Mouse (Mus musculus) macrophage (primary cell): ENCODE results near the gene Slc30a7. TPM values are rescaled to one million over a fixed set of nuclear protein-coding genes. Genes with fewer than 3 reads are reported as not detected.

Experiments used
- H3K27ac ChIP-seq: fragments of 350-480 bp; formaldehyde crosslinking; 2 replicates; pipeline ENCODE4 v1.9.0; 2021
- H3K36me3 ChIP-seq: fragments of 350-480 bp; formaldehyde crosslinking; 2 replicates; pipeline ENCODE4 v1.9.0; 2021; ENCODE audit errors: inconsistent target
- H3K4me3 ChIP-seq: fragments of 350-480 bp; formaldehyde crosslinking; 2 replicates; pipeline ENCODE4 v1.9.0; 2021; ENCODE audit errors: inconsistent target
- H3K79me2 ChIP-seq: fragments of 350-480 bp; formaldehyde crosslinking; 2 replicates; pipeline ENCODE4 v1.9.0; 2021; ENCODE audit errors: inconsistent target
- WGBS: methylation state at CpG from one replicate; pipeline ENCODE4 v1.1.7; 2026; ENCODE audit warnings: inconsistent platforms; ENCODE audit not compliant: missing documents; 5-methylcytosine and 5-hydroxymethylcytosine counted together
- polyA plus RNA-seq: library from polyadenylated mRNA; stranded (reverse); fragments of 250-400 nt; gene quantifications from 3 replicates; pipeline ENCODE4 v1.2.4, GENCODE M21; 2018; ENCODE audit warnings: inconsistent platforms

Gene Slc30a7
- polyA plus RNA-seq, 1 experiment from 2014 or later: 16.0 TPM

GRCm38 (mm10) chr3:116014901-116015300 is 7.7 kb upstream of the Slc30a7 start:
- no peak overlapping the region for H3K27ac ChIP-seq
- no peak overlapping the region for H3K4me3 ChIP-seq
- WGBS: 90% methylated on average over 6 of the region's 6 CpGs
- H3K79me2 ChIP-seq: no peaks in the 10 kb centered on the region
- no peaks in the 10 kb centered on the region for H3K36me3 ChIP-seq

GRCm38 (mm10) chr3:116009622-116010344 is 2.6 kb upstream of the Slc30a7 start:
- no peaks in the 10 kb centered on the region for H3K36me3 ChIP-seq
- WGBS: 96% methylated on average over 17 of the region's 17 CpGs
- H3K27ac ChIP-seq: no peak overlapping the region

GRCm38 (mm10) chr3:116007941-116008440 is 785 bp upstream of the Slc30a7 start:
- under 1% methylated on average over 11 of the region's 12 CpGs for WGBS
- Histone ChIP-seq H3K36me3 (peaks cover 8% of the 10 kb centered on the region; the same call in 1 of the 2 replicates), H3K79me2 (peaks cover 53% of the 10 kb centered on the region), H3K27ac (peak overlapping the region; percentile 69), H3K4me3 (peak overlapping the region; percentile 100)

More at GRCm38 (mm10) chr3:116009622-116010344, 2.6 kb upstream of the Slc30a7 start:
- peaks cover 35% of the 10 kb centered on the region for H3K79me2 ChIP-seq
- no peak overlapping the region for H3K4me3 ChIP-seq

GRCm38 (mm10) chr3:116006284-116006977 is 775 bp downstream of the Slc30a7 start:
- Histone ChIP-seq H3K36me3 (peaks cover 22% of the 10 kb centered on the region; the same call in 1 of the 2 replicates), H3K79me2 (peaks cover 69% of the 10 kb centered on the region), H3K27ac (peak overlapping the region; percentile 79), H3K4me3 (peak overlapping the region; percentile 100)
- 6% methylated on average over 12 of the region's 12 CpGs for WGBS

GRCm38 (mm10) chr3:115996929-115997328 is 10.3 kb downstream of the Slc30a7 start:
- Histone ChIP-seq H3K4me3 (no peak overlapping the region), H3K36me3 (peaks cover 40% of the 10 kb centered on the region; the same call in 1 of the 2 replicates), H3K79me2 (peaks cover 98% of the 10 kb centered on the region), H3K27ac (no peak overlapping the region)
- WGBS: 77% methylated on average over 5 of the region's 5 CpGs

- WGBS: 95% methylated on average over 10 of the region's 10 CpGs
- Histone ChIP-seq H3K4me3 (no peak overlapping the region), H3K79me2 (peaks cover 73% of the 10 kb centered on the region), H3K36me3 (peaks cover 27% of the 10 kb centered on the region), H3K27ac (no peak overlapping the region)
Observed at GRCm38 (mm10) chr3:115993025-115993424, 14.2 kb downstream of the Slc30a7 start.

GRCm38 (mm10) chr3:115992588-115992987 is 14.6 kb downstream of the Slc30a7 start:
- H3K79me2 ChIP-seq: peaks cover 69% of the 10 kb centered on the region
- peaks cover 26% of the 10 kb centered on the region for H3K36me3 ChIP-seq
- no peak overlapping the region for H3K4me3 ChIP-seq
- H3K27ac ChIP-seq: no peak overlapping the region
- 78% methylated on average over 4 of the region's 4 CpGs for WGBS

- H3K79me2 ChIP-seq: peaks cover 64% of the 10 kb centered on the region
- H3K36me3 ChIP-seq: peaks cover 28% of the 10 kb centered on the region
- 18% methylated on average over 4 of the region's 4 CpGs for WGBS
- no peak overlapping the region for H3K27ac ChIP-seq
- H3K4me3 ChIP-seq: no peak overlapping the region
Observed at GRCm38 (mm10) chr3:115992103-115992502, 15.1 kb downstream of the Slc30a7 start.

- H3K36me3 ChIP-seq: peaks cover 67% of the 10 kb centered on the region
- H3K27ac ChIP-seq: peak overlapping the region; percentile 41
- no peak overlapping the region for H3K4me3 ChIP-seq
Observed at GRCm38 (mm10) chr3:115985183-115985892, 21.9 kb downstream of the Slc30a7 start.

GRCm38 (mm10) chr3:115984653-115985052 is 22.6 kb downstream of the Slc30a7 start:
- Histone ChIP-seq H3K36me3 (peaks cover 65% of the 10 kb centered on the region), H3K79me2 (no peaks in the 10 kb centered on the region), H3K27ac (peak overlapping the region; percentile 41; the same call in 1 of the 2 replicates), H3K4me3 (no peak overlapping the region)
- 93% methylated on average over 9 of the region's 9 CpGs for WGBS

More at GRCm38 (mm10) chr3:115985183-115985892, 21.9 kb downstream of the Slc30a7 start:
- H3K79me2 ChIP-seq: no peaks in the 10 kb centered on the region
- WGBS: 4% methylated on average over 9 of the region's 9 CpGs

- Histone ChIP-seq H3K36me3 (peaks cover 60% of the 10 kb centered on the region), H3K79me2 (no peaks in the 10 kb centered on the region), H3K27ac (no peak overlapping the region), H3K4me3 (no peak overlapping the region)
- 95% methylated on average over 8 of the region's 8 CpGs for WGBS
Observed at GRCm38 (mm10) chr3:115983217-115983616, 24.0 kb downstream of the Slc30a7 start.

GRCm38 (mm10) chr3:115979000-115979399 is 28.2 kb downstream of the Slc30a7 start:
- WGBS: 0% methylated on average over 1 of the region's 1 CpGs
- Histone ChIP-seq H3K36me3 (peaks cover 79% of the 10 kb centered on the region), H3K4me3 (no peak overlapping the region), H3K27ac (no peak overlapping the region), H3K79me2 (no peaks in the 10 kb centered on the region)

- H3K27ac ChIP-seq: no peak overlapping the region
- 88% methylated on average over 10 of the region's 10 CpGs for WGBS
- peaks cover 84% of the 10 kb centered on the region for H3K36me3 ChIP-seq
- no peaks in the 10 kb centered on the region for H3K79me2 ChIP-seq
- H3K4me3 ChIP-seq: no peak overlapping the region
Observed at GRCm38 (mm10) chr3:115974995-115975394, 32.2 kb downstream of the Slc30a7 start.

GRCm38 (mm10) chr3:115974228-115974627 is 33.0 kb downstream of the Slc30a7 start:
- H3K79me2 ChIP-seq: no peaks in the 10 kb centered on the region
- 88% methylated on average over 6 of the region's 6 CpGs for WGBS
- H3K4me3 ChIP-seq: no peak overlapping the region
- peaks cover 86% of the 10 kb centered on the region for H3K36me3 ChIP-seq
- no peak overlapping the region for H3K27ac ChIP-seq
